Mouse (Mus musculus) inflammation-experienced regulatory T-cells (primary cell): ENCODE results near the gene Mbip. TPM values are rescaled to one million over a fixed set of nuclear protein-coding genes. Genes with fewer than 3 reads are reported as not detected.

ENCODE experiments used
- polyA plus RNA-seq, 2 experiments: library from polyadenylated mRNA; unstranded; fragments of 100-300 nt; shearing (Covaris generic); gene quantifications; one replicate each; pipeline ENCODE4 v1.2.1; 2017

Gene Mbip
- polyA plus RNA-seq, result 10 to 100 TPM; 32.6 to 34.1 TPM

DNA sequence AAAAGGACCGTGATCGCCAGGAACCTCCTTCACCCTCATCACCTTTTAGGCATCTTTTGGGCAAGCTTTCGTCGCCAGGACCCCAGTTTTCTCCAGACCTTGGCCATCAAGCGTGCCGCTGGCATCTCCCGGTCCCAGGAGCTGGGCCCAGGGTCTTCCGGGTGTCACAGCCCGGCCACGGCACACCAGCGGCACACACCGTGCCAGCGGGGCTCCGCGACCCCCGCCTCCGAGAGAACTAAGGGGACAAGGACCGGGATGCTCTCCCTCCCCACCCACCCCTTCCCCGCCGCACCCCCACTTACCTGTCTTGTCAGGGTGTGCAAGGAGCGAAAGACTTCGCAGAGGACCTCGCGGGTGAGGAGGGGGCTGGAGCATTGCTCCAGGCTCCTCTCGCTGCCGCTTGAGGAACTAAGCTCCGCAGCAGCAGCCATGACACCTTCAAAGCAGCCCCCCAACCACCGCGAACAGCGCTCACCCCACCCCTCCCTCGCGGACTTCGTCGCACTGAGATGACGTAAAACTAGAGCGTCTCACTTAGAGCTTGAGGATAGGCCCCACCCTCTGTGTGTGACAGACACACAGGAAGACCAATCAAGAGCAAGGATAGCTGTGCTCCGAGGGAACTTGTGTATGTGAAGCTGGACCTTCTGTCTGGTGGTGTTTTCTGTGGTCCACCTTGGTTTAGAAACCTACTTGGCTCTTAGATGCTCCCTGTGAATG is at the start of gene Mbip:
Gene Mbip (minus strand): TSS at position 528 of the 723 bp plus-strand sequence.

Other genes starting within 250 kb of the Mbip start
- not detected for gene Nkx2-1, start 191.0 kb upstream of the Mbip start, polyA plus RNA-seq